Mouse (Mus musculus) heart, postnatal 0 days (tissue): ENCODE data around the gene Zfp950. TPM values are rescaled to one million over a fixed set of nuclear protein-coding genes. Genes with fewer than 3 reads are reported as not detected.
A peak's percentile ranks its signal among the peaks of the same experiment; 100 is the strongest.

Experiments used
- ATAC-seq: fragments of 200-750 bp; cut with Nextera tagmentation; 2 replicates; pipeline ENCODE4 v1.8.0; 2017; ENCODE audit warnings: low read depth, moderate number of reproducible peaks, moderate library complexity; ENCODE audit not compliant: insufficient read depth
- DNase-seq: peaks from one replicate; pipeline ENCODE4 v3.0.0-alpha.2; 2016; ENCODE audit warnings: low spot score
- H3K27ac ChIP-seq: fragments of 300-500 bp; sonication (generic); 2 replicates; pipeline ENCODE4 v1.5.1; 2014; ENCODE audit warnings: low read depth, mild to moderate bottlenecking
- H3K27me3 ChIP-seq: fragments of 300-500 bp; sonication (generic); 2 replicates; pipeline ENCODE4 v1.6.1; 2014; ENCODE audit warnings: low read length, mixed read lengths; ENCODE audit not compliant: control insufficient read depth, insufficient read depth
- H3K36me3 ChIP-seq: fragments of 300-500 bp; sonication (generic); replicated peaks from 2 replicates; pipeline ENCODE4 v1.6.1; 2014; ENCODE audit warnings: low read length, mixed read lengths; ENCODE audit not compliant: control insufficient read depth, insufficient read depth
- H3K4me1 ChIP-seq: fragments of 300-500 bp; sonication (generic); 2 replicates; pipeline ENCODE4 v1.6.1; 2014; ENCODE audit warnings: antibody characterized with exemption; ENCODE audit not compliant: control insufficient read depth, insufficient read depth
- H3K4me2 ChIP-seq: fragments of 300-500 bp; sonication (generic); 2 replicates; pipeline ENCODE4 v1.6.1; 2014; ENCODE audit warnings: low read depth, mild to moderate bottlenecking, low read length, moderate library complexity
- H3K4me3 ChIP-seq: fragments of 300-500 bp; sonication (generic); 2 replicates; pipeline ENCODE4 v1.5.1; 2014; ENCODE audit warnings: low read depth, low read length
- H3K9ac ChIP-seq: fragments of 300-500 bp; sonication (generic); replicated peaks from 2 replicates; pipeline ENCODE4 v1.6.1; 2014; ENCODE audit warnings: low read depth, low read length, mixed read lengths
- H3K9me3 ChIP-seq: fragments of 300-500 bp; sonication (generic); replicated peaks from 2 replicates; pipeline ENCODE4 v1.6.1; 2016; ENCODE audit warnings: low read length; ENCODE audit not compliant: control insufficient read depth
- CTCF ChIP-seq: IDR thresholded peaks from 2 replicates; pipeline ENCODE4 v1.5.1; 2016; ENCODE audit warnings: antibody characterized with exemption, control low read depth, low read depth
- EP300 ChIP-seq: IDR thresholded peaks from 2 replicates; pipeline ENCODE4 v1.6.1; 2016; ENCODE audit warnings: antibody characterized with exemption, low read depth
- WGBS: fragments of 180-500 bp; shearing (Covaris S2); extraction: QIAGEN DNeasy Blood & Tissue Kit; methylation state at CpG from one replicate; pipeline ENCODE4 v1.1.7; 2014; 5-methylcytosine and 5-hydroxymethylcytosine counted together
- polyA plus RNA-seq: library from polyadenylated mRNA; unstranded; fragments of >200 nt; fragmentation: Nextera tagmentation; extraction: Ambion mirVana; gene quantifications from 2 replicates; pipeline ENCODE4 v1.2.1, GENCODE M21; 2015
- total RNA-seq: library from RNA; depleted of rRNA; stranded (reverse); fragments of >200 nt; gene quantifications from 2 replicates; pipeline ENCODE4 v1.2.3, GENCODE M21; 2014; ENCODE audit warnings: low replicate concordance

Gene Zfp950
- total and polyA plus RNA-seq, 2 experiments from 2014 or later: 12.5 to 18.7 TPM

GRCm38 (mm10) chr19:61048646-61049045 is 92.0 kb downstream of the Zfp950 start:
- no peak for TF ChIP-seq EP300
- no peak for TF ChIP-seq CTCF
- ATAC-seq (no peak), DNase-seq (no peak)
- 85% methylated on average over 2 of the region's 2 CpGs for WGBS
- H3K9ac ChIP-seq: no peak overlapping the region
- peak overlapping the region; percentile 30; the same call in 1 of the 2 replicates for H3K27ac ChIP-seq
- H3K27me3 ChIP-seq: no peaks in the 10 kb centered on the region
- H3K36me3 ChIP-seq: no peaks in the 10 kb centered on the region
- H3K4me3 ChIP-seq: no peak overlapping the region
- H3K9me3 ChIP-seq: 0 out of 2 replicates have a peak, but pooled peaks cover 2% of the 10 kb centered on the region
- H3K4me2 ChIP-seq: no peak overlapping the region
- H3K4me1 ChIP-seq: peaks cover 20% of the 10 kb centered on the region

DNA sequence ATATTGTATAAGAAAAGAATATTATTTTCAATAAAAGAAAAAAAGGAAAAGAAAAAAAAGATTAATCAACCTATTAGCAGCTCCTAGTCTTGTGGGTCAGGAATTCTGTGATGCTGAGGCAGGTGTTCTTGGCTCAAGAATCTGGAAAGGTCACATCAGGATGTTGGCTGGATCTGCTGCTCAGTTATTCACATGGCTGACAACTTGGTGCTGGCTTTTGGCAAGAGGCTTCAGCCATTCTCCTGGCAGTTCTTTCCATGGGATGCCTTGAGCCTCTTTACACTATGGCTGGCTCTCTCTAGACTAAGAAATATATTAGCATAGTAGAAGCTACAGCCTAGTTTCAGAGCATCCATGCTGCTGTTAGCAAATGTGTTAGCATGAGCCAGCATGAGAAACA is 101.5 kb downstream of the Zfp950 start:
- no peak overlapping the region for H3K27ac ChIP-seq
- H3K36me3 ChIP-seq: no peaks in the 10 kb centered on the region
- H3K9ac ChIP-seq: no peak overlapping the region
- TF ChIP-seq EP300 (no peak), CTCF (no peak)
- no peak for ATAC-seq
- H3K9me3 ChIP-seq: 0 out of 2 replicates have a peak, but pooled peaks cover 4% of the 10 kb centered on the region
- no peaks in the 10 kb centered on the region for H3K27me3 ChIP-seq
- no peaks in the 10 kb centered on the region for H3K4me1 ChIP-seq
- no peak overlapping the region for H3K4me2 ChIP-seq
- no peak overlapping the region for H3K4me3 ChIP-seq
- DNase-seq: no peak

GRCm38 (mm10) chr19:61031570-61031969 is 109.1 kb downstream of the Zfp950 start:
- H3K4me2 ChIP-seq: no peak overlapping the region
- ATAC-seq (no peak), DNase-seq (no peak)
- H3K4me3 ChIP-seq: no peak overlapping the region
- peaks cover 10% of the 10 kb centered on the region; the same call in 1 of the 2 replicates for H3K4me1 ChIP-seq
- H3K9me3 ChIP-seq: no peaks in the 10 kb centered on the region
- no peaks in the 10 kb centered on the region for H3K36me3 ChIP-seq
- 60% methylated on average over 2 of the region's 2 CpGs for WGBS
- H3K27ac ChIP-seq: no peak overlapping the region
- no peak for TF ChIP-seq EP300
- no peak for TF ChIP-seq CTCF
- no peak overlapping the region for H3K9ac ChIP-seq
- H3K27me3 ChIP-seq: no peaks in the 10 kb centered on the region

DNA sequence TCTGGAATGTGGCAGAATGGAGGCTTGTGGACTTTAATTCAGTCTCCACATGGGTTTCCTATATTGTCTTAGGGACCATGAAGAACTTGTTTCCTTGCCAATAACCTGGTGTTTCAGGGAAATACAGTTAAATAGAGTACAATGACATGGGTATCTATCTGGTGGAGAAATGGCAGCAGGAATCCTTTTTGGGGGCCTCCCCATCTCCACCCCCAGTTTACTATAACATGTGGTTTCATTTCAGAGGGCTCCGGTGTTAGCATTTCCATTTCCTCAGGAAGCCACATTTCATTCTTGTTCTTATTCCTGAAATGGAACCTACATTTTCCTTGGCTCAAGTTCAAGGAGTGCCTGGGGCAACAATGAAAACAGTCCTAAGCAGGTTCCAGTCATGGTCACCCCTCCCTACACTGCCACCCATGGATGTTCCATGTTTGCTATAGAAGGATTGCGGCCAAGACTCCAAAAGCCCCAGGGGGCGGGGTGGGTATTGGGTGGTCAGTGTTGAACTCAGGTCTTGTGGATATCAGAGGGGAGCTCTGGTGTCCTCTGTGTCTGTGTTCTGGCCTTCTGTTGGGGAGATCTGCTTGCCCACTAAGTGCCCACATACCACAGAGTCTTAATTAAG is 118.6 kb downstream of the Zfp950 start:
- 81% methylated on average over 3 of the region's 3 CpGs for WGBS
- no peaks in the 10 kb centered on the region for H3K36me3 ChIP-seq
- DNase-seq: no peak
- no peak overlapping the region for H3K4me3 ChIP-seq
- H3K4me2 ChIP-seq: no peak overlapping the region
- ATAC-seq: no peak
- H3K4me1 ChIP-seq: peaks cover 10% of the 10 kb centered on the region; the same call in 1 of the 2 replicates
- TF ChIP-seq CTCF (no peak), EP300 (no peak)
- H3K9ac ChIP-seq: no peak overlapping the region
- no peaks in the 10 kb centered on the region for H3K9me3 ChIP-seq
- H3K27ac ChIP-seq: peak overlapping the region; percentile 49
- no peaks in the 10 kb centered on the region for H3K27me3 ChIP-seq

DNA sequence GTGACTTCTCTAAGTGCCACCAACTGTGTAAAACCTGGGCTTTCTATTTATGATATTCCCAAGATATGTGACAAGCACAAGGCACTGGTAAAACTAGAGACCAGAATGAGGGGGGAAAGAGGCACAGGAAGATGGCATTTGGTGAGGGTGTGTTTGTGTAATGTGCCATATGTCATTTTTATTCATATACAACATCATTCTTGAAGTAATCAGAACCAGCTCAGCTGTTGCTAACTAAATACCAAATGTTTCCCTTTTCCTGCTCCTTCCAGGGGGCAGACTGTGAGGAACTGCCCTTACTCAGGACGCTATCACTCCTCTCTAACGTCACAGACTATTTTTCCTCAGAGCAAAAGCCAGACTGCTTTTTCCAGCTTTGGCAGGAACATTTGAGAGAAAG is 119.1 kb downstream of the Zfp950 start:
- no peaks in the 10 kb centered on the region for H3K27me3 ChIP-seq
- H3K4me3 ChIP-seq: no peak overlapping the region
- no peaks in the 10 kb centered on the region for H3K36me3 ChIP-seq
- H3K27ac ChIP-seq: peak overlapping the region; percentile 49
- DNase-seq (peak; percentile 28), ATAC-seq (peak; percentile 44; the same call in 1 of the 2 replicates)
- no peak overlapping the region for H3K9ac ChIP-seq
- peaks cover 10% of the 10 kb centered on the region; the same call in 1 of the 2 replicates for H3K4me1 ChIP-seq
- no peaks in the 10 kb centered on the region for H3K9me3 ChIP-seq
- 36% methylated on average over 2 of the region's 2 CpGs for WGBS
- no peak overlapping the region for H3K4me2 ChIP-seq
- TF ChIP-seq CTCF (no peak), EP300 (no peak)
